Mouse (Mus musculus): ENCODE results near the gene Aak1. TPM values are rescaled to one million over a fixed set of nuclear protein-coding genes. Genes with fewer than 3 reads are reported as not detected.

Aak1 gene
- polyA plus RNA-seq (2012), result 32.1 and 39.9 TPM in 2 replicates

DNA sequence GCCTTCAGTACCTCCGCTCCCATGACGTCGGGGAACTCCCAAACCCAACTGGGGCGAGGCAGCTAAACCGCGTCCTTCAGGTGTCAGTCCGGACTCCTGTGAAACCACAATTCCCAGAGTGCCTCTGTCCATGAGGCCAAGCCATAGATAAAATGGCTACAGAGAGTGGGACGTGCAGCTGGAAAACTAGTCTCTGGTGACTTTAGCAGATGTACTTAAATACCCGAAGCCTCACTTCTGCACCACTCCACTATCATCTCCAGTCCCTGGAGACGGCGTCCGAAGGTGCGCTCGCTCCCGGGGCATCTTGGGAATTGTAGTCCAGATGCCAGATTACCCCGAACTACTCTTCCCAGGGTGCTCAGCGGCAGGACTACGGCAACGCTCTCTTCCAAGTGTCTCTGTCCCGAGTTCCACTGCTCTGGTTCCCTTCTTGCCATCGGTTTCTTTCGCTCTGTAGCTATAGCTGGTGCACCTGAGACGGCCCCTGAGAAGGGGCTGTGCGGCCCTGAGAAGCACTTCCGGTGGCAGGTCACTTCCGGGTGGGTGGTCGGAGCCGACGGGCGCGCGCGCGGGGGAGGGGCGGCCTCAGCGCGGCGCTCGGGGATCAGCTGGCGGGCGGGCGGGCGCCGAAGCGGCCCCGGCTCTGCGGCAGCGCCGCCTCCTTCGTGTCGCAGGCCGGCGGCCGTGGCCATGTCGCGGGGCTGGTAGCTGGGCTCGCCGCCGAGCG, at the start of gene Aak1:
Gene Aak1, plus strand, starts transcription at position 603 of the 730 bp plus-strand sequence.
- no peak for TF ChIP-seq GATA1 (IDR thresholded peaks at IDR 0.05; ENCODE audit: low read length)

DNA sequence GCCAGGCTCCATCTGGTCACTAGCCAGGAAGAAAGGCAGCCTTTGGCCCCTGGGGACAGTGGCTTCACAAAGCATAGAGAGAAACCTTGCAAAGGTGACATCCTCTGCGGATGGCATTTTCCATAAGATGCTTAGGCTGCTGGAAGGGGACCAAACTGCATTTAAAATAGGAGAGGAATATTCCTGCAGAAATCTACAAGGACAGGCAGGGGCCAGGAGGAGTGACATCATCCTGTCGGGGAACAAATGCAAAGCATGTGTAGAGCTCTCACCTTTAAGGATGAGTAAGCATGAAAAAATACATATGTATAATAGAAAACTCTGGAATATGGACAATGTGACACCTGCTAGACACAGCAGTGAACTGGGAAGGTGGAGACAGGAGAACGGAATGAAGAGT, 48.9 kb upstream of the Aak1 start:
- no peak for TF ChIP-seq GATA1 (IDR thresholded peaks at IDR 0.05; ENCODE audit: low read length)

DNA sequence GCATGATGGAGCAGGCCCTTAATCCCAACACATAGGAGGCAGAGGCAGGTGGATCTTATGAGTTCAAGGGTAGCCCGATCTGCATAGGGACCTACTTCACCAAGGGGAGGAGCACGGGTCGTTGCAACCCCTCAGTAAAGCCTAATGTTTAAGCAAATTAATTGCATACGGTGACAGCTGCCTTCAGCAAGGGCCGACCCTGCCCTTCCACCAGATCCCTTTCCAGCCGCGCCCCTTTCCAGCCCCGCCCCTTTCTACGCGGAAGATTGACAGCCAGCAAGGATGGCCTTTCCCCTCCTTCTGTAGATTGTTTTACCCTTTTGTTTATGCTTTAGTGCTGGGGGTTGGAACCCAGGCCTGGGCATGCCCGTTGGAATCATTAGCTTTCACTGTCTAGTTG, 47.9 kb upstream of the Aak1 start:
- TF ChIP-seq GATA1 (IDR thresholded peaks at IDR 0.05; ENCODE audit: low read length), result no peak

DNA sequence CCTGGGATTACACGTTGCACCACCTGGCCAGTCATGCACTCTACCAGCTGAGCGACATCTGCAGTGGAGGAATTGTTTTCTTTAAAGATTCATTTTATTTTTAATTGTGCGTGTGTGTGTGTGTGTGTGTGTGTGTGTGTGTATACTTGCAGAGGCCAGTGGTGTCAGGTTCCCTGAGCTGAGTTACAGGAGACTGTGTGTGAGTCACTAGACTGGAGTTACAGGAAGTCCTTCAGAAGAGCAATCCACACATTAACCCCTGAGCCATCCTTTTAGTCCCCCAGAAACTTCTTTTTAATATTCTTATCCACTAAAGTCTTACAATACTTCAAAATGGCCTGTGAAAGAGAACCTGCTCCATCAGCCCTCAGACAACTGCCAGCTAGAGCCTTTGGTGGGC, 44.7 kb upstream of the Aak1 start:
- TF ChIP-seq GATA1 (IDR thresholded peaks at IDR 0.05; ENCODE audit: low read length), result no peak

DNA sequence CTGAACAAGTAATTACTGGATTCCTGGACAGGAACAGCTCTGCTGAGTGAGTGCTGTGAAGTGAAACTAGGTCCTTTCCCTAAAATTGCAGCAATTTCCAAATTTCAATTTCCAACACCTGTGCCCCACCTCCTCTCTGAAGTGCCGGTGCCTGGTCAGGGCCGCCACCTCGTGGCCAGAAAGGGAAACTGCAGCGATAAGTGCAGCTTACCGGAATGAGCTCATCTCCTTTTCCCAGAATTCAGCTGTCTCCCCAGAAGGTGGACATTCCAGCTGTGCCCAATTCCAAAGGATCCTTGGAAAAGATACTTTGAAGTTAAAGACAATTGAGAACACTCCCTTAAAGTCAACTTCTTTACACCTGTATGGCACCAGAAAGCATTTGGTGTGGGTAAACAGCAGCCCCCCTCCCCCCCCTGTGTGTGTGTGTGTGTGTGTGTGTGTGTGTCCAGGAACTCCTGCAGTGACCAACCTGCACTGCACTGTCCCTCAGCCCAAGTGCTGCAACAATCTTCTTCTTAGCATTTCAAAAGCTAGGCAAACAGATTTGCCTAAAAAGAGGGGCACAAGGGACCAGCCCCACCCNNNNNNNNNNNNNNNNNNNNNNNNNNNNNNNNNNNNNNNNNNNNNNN, 42.7 kb upstream of the Aak1 start:
- TF ChIP-seq GATA1 (IDR thresholded peaks at IDR 0.05; ENCODE audit: low read length), result no peak

DNA sequence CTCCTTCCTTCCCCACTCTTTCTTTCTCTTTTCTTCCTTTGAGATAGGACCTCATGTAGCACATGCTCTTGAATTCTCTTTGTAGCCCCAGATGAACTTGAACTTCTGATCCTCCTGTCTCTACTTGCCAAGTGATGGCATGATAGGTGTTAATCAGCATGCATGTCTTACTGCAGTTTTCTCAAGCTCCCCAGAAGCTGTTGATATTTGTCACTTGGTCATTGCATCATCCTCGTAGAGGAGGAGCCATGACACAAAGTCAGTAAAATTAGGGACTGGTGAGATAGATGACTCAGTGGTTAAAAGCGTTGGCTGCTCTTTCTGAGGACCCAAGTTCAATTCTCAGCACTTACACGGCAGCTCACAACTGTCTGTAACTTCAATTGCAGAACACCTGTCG, 36.4 kb upstream of the Aak1 start:
- no peak for TF ChIP-seq GATA1 (IDR thresholded peaks at IDR 0.05; ENCODE audit: low read length)

DNA sequence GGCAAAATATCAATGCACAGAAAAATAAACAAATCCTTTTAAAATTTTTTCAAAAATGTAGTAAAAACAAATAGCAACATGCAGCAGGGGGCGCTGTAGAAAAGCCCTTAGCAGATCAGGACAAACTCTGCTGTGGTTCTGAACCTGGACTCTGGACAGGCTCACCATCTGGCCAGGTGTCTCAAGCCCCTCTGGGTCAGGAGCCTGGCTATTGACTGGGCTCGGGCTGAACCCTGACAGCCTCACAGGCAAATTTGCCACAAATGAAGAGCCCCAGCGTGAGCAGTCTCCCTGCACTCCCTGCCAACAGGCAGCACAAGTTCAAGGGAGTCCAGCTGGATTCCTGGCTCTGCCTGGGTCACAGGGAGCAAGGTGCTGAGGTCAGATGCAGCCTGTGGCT, 36.0 kb upstream of the Aak1 start:
- TF ChIP-seq GATA1 (IDR thresholded peaks at IDR 0.05; ENCODE audit: low read length), result no peak

DNA sequence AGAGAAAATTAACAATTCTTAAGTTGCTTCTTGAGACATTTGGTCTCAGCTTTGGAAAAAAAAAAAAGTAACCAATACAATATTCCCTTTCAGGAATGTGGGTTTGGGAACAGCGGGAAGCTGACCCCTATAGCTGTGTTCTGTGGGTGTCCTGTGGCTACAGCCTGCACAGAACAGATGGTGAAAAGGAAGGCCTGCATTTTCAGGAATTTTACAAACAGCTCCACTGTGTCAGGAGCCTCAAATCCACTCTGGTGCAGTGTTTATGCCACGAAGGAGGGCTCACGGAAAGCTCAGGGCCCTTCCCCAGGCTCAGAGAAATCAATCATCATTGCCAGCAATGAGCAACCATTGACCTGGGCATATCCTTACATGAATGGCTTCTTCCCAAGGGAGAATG, 34.4 kb upstream of the Aak1 start:
- TF ChIP-seq GATA1 (IDR thresholded peaks at IDR 0.05; ENCODE audit: low read length), result no peak

DNA sequence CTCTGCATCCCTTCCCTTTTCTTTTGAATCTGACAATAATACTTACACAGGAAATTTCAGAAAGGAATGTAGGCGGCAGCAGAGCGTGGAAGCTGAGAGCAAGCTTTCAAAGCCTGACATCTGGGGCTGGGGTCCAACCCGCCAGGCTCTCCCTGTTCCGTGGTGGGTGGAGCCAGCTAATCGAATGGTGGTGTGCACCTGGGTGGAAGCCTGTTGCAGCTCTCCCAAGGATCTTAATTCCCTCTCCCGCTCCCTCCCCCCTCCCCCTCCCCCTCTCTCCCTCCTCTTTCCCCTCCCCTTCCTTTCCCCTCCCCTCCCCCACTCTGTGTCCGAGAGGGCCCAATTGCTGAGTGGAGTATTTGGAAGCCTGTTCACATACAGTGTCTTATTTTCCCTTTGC, 33.9 kb upstream of the Aak1 start:
- TF ChIP-seq GATA1 (IDR thresholded peaks at IDR 0.05; ENCODE audit: low read length), result no peak

DNA sequence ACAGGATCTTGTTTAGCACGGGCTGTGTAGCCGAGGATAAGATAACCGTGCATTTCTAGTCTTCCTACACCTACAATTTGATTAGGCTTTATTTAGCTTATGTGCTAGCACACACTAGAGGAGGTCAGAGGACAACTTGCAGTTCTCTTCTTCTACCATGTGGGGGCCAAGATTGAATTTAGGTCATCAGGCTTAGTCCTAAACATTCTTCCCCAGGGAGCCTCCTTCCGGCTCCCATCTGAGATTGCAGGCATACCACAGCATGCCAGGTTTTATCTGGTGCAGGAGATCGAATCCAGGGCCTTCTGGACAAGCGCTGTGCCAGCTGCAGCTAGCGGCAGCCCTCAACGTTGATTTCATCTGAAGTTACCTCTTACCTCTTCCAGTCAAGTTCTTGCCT, 32.7 kb upstream of the Aak1 start:
- no peak for TF ChIP-seq GATA1 (IDR thresholded peaks at IDR 0.05; ENCODE audit: low read length)

DNA sequence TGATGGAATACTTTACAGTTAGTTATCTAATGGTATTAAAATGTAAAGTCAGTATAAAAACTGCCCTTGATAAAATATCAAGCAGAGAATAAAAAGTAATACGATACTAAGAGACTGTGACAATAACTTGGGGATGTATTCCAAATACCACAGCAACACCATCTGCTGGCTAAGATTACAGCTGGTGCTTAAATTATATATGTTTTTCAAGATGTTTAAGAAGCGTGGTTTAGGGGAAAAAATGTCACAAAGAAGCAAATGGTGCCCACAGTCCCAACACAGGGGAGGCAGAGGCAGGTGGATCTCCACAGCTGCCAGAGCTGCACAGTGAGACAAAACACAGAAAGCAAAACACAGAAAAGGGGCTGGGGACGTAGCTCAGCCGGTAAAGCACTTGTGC, 30.4 kb upstream of the Aak1 start:
- no peak for TF ChIP-seq GATA1 (IDR thresholded peaks at IDR 0.05; ENCODE audit: low read length)

DNA sequence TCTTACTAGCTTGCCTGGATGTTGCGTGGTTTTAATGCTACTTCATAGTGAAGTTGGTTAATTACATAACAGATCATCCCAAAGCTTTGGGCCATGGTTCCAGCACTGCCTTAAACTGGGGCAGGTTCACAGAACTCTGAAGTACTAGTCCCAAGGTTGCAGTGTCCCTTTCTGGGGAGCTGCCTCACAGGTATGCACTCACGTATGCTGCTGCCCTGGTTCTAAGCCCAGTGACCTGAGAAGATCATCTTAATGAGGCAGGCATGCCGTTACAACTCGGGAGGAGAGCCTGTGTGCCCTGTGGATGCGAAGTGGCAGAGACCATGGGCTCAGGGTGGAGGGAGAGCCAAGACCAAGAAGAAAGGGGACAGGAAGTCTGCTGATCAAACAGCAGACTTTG, 29.4 kb upstream of the Aak1 start:
- TF ChIP-seq GATA1 (IDR thresholded peaks at IDR 0.05; ENCODE audit: low read length), result no peak

DNA sequence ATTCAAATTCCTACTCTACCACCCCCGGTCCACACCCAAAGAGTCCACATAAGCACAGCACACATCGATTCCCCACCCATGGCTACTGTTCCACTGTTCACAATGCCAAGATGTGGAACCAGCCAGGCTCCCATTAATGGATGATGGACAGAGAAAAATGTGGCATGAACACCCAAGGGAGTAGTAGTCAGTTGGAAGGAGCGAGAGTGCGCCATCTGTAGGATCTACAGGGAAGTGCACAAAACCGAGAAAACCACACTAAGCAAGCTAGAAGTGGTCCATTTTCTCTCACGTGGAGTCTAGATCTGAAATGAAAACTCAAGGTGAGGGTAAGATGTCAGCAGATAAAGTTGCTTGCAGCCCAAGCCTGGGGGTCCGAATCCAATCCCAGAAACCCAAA, 28.6 kb upstream of the Aak1 start:
- no peak for TF ChIP-seq GATA1 (IDR thresholded peaks at IDR 0.05; ENCODE audit: low read length)

DNA sequence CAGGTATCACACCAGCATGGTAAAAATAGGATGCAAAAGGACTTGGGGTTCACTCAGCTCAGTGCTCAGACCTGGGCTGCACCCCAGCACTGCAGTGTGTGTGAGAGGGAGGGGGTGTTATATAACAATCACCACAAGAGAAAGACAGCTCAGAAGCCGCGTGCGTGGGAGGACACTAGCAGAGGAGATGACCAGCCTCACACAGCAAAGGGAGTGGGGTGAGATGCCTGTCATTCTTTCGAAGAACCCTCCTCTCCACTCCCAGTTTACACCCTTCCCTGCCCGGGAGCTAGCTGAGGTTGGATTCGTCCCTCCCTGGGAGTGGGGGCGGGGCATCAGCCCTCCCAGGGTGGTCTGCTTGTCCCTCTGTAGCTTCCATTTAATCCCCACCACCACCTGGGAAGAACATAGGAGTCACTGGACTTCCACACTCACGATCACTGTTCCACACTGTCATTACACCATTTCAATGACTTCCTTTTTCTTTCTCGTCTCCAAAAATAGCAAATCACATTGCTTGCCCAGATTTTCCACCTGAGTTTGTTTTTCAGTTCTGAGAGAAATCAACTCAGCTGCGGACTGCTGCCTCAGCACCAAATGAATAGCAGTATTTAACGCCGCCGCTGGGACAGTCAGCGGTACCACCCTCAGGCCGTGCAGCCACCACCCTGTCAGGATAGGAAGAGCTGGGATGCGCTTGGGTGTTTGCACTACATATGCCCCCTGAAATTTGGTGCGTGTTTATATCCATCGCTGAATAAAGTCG, 26.8 kb upstream of the Aak1 start:
- no peak for TF ChIP-seq GATA1 (IDR thresholded peaks at IDR 0.05; ENCODE audit: low read length)

DNA sequence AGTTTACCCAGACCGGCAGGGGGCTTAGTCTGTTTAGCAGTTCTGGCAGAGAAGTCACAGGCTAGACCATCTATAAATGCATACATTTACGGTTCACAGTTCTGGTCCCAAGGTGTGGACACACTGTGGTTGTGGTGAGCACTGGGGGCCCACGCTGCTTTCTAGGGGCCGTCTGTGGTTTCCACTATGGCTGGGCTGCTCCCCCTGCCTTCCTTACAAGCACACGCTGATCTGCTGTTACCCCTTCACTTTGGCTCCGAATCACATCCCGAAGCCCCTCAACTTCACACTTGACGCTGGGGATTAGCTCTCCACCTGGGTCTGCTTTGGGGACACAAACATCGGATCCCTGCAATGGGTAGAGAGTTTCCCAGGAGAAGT, 26.3 kb upstream of the Aak1 start:
- TF ChIP-seq GATA1 (IDR thresholded peaks at IDR 0.05; ENCODE audit: low read length), result no peak

DNA sequence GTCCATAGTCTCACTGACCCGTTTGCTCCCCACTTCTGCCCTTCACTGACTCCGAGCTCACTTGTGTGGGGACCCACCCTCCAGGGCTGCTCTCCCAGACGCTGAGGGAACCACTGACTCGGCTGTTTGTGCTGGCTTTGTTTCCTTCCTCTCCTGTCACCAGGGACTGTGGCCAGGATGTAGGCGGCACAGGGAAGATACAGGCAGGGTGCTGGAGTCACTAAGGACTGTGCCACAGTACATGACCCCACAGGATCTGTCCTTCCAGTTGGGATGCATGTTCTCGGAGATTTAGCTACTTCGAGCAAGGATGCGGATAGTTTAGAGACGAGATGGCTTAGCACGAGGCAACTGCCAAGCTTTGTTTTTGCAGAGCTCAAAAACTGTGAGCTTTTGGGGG, 25.5 kb upstream of the Aak1 start:
- no peak for TF ChIP-seq GATA1 (IDR thresholded peaks at IDR 0.05; ENCODE audit: low read length)

DNA sequence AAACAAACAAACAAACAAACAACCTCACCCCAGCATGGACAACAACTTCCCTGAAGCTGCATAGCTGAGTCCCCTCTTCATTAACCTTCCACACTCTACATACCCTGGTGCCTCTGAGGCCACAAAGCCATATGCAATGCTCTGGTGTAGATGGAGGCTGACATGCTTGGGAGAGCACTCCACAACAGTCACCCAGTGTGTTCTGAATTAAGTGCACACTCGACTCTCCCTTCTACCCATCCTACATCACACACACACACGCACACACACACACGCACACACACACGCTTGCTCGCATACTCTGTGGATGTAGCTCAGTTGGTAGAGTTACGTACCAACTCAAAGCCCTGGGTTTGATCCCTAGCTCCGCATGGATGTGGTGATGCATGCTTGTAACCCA, 24.9 kb upstream of the Aak1 start:
- TF ChIP-seq GATA1 (IDR thresholded peaks at IDR 0.05; ENCODE audit: low read length), result no peak
